Mouse (Mus musculus) ES-Bruce4 (cell line): ENCODE measurements around the gene Eepd1.

Source experiments
- CTCF ChIP-seq: IDR thresholded peaks from one replicate; pipeline ENCODE4 v1.8.1; 2011; ENCODE audit warnings: low read depth, low read length
- EP300 ChIP-seq: IDR thresholded peaks from 2 replicates; pipeline ENCODE4 v1.6.1; 2011; ENCODE audit warnings: low read depth, low read length; ENCODE audit not compliant: insufficient read depth
- POLR2A ChIP-seq: IDR thresholded peaks from one replicate; pipeline ENCODE4 v1.8.1; 2011; ENCODE audit warnings: low read length; ENCODE audit not compliant: insufficient read depth

GRCm38 (mm10) chr9:25516640-25517039 is 35.3 kb downstream of the Eepd1 start:
- TF ChIP-seq CTCF (no peak), POLR2A (no peak), EP300 (no peak)
